Mouse (Mus musculus) bone marrow macrophage, adult 2 months (primary cell): Measurements from ENCODE around the gene Nim1k.

Experiments
- CTCF ChIP-seq: IDR thresholded peaks from 2 replicates; pipeline ENCODE4 v1.5.1; 2012; ENCODE audit warnings: low read depth, mild to moderate bottlenecking, low read length, moderate library complexity
- POLR2A ChIP-seq: IDR thresholded peaks from 2 replicates; pipeline ENCODE4 v1.6.1; 2012; ENCODE audit warnings: mild to moderate bottlenecking, low read depth, low read length, borderline replicate concordance

GRCm38 (mm10) chr13:119790761-119791579 is 35.3 kb upstream of the Nim1k start, which contains the start of gene Zfp131:
- TF ChIP-seq CTCF: no peak
- no peak for TF ChIP-seq POLR2A
